Mouse (Mus musculus) C2C12 (cell line): Measurements from ENCODE around the gene Gpha2. TPM values are rescaled to one million over a fixed set of nuclear protein-coding genes. Genes with fewer than 3 reads are reported as not detected.

Experiments
- H3K27me3 ChIP-seq: one replicate; pipeline ENCODE4 v1.6.1; 2011; ENCODE audit not compliant: control insufficient read depth, insufficient read depth, insufficient read length
- H3K36me3 ChIP-seq: one replicate; pipeline ENCODE4 v1.6.1; 2011; ENCODE audit not compliant: control insufficient read depth, insufficient read depth
- H3K4me3 ChIP-seq: one replicate; pipeline ENCODE4 v1.5.1; 2011; ENCODE audit warnings: mild to moderate bottlenecking, control low read depth; ENCODE audit not compliant: poor library complexity, insufficient read depth, severe bottlenecking
- H3K79me2 ChIP-seq: one replicate; pipeline ENCODE4 v1.6.1; 2011; ENCODE audit not compliant: control insufficient read depth, insufficient read depth
- H3K79me3 ChIP-seq: one replicate; pipeline ENCODE4 v1.6.1; 2011; ENCODE audit warnings: low read depth, control low read depth
- H3ac ChIP-seq: one replicate; pipeline ENCODE3; 2011; ENCODE audit warnings: low read depth; ENCODE audit not compliant: control insufficient read depth, insufficient read length
- CEBPB ChIP-seq: IDR thresholded peaks from one replicate; pipeline ENCODE4 v1.6.1; 2011; ENCODE audit warnings: low read depth, mild to moderate bottlenecking, control low read depth, moderate library complexity
- CTCF ChIP-seq: IDR thresholded peaks from one replicate; pipeline ENCODE4 v1.5.1; 2011; ENCODE audit not compliant: control insufficient read depth, insufficient read depth, insufficient read length
- FOSL1 ChIP-seq: IDR thresholded peaks from one replicate; pipeline ENCODE4 v1.8.0; 2011; ENCODE audit warnings: mild to moderate bottlenecking, low read length; ENCODE audit not compliant: poor library complexity, insufficient read depth, severe bottlenecking
- MAX ChIP-seq: IDR thresholded peaks from one replicate; pipeline ENCODE4 v1.6.1; 2011; ENCODE audit warnings: mild to moderate bottlenecking, control low read depth
- MYOD1 ChIP-seq: IDR thresholded peaks from one replicate; pipeline ENCODE4 v1.6.1; 2011; ENCODE audit warnings: low read depth; ENCODE audit not compliant: control insufficient read depth, insufficient read length
- MYOG ChIP-seq: IDR thresholded peaks from one replicate; pipeline ENCODE4 v1.6.1; 2011; ENCODE audit not compliant: control insufficient read depth, insufficient read length; ENCODE audit errors: extremely low read depth
- USF1 ChIP-seq: IDR thresholded peaks from one replicate; pipeline ENCODE4 v1.6.1; 2011; ENCODE audit warnings: low read depth, mild to moderate bottlenecking, control low read depth, moderate library complexity
- polyA plus RNA-seq: library from polyadenylated mRNA; unstranded; fragments of >200 nt; fragmentation: generic; extraction: Trizol; gene quantifications from one replicate; pipeline ENCODE4 v1.2.1, GENCODE M21; 2012; ENCODE audit warnings: missing spikeins

Gpha2 gene
- polyA plus RNA-seq, 1 experiment, result 0.13 TPM

DNA sequence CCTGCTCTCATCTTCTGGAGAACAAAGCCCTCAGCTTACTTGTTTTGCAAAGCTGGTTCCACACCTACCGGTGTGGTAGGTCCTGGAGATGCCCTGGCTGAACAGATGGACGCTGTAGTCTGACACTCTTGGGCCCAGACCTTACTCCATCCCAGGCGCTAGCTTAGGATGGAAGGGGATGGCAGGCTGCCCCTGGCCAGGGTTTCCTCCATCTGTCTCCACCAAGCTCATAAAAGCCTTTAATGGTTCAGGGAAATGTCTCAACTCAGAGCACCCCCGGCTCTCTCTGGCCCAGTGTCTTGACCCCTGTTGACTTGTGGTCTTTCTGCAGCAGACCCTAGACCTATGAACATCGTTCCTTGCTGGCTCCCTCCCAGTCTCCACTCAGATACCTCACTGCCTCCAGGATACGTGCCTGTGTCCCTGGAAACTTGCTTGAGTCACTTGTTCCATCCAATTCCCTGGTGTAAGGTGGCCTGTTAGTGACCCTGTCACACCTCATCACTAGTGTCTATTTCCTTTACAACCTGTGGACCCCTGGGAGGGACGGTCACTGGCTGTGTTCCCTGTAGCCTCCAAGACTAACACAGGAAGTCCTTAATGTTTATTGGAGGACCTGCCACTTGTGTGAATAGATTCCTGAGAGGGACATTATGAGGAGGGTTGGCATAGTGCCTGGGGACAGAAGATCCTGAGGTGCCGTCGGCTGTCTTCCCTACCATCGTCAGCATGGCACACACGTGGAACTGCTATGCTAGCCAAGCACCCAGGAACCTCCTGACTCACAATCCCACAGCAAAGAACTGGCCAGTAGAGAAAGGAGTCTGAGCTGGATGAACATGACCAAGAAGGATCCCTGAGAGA is 41.4 kb downstream of the Gpha2 start:
- Histone ChIP-seq H3K79me3 (no peaks in the 10 kb centered on the region), H3K4me3 (no peak overlapping the region), H3ac (no peak overlapping the region), H3K79me2 (no peaks in the 10 kb centered on the region), H3K27me3 (no peaks in the 10 kb centered on the region), H3K36me3 (no peaks in the 10 kb centered on the region)
- no peak for TF ChIP-seq FOSL1
- peak; percentile 22 for TF ChIP-seq MAX

DNA sequence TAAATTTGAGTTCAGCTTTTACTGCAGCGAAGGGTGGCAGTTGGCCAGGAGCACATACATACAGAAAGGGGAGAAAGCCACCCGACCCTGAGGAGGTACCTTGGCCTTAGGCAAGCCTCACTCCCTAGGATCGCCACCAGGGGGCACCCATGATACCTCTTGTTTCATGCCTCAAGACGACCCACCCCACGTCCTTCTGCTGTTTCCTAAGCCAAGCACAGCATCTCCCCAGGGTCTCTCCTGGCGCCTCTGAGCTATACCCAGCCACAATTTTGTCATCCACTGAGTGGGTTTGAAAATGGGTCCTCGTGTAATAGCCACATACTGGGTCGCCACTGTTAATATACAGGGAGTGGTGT is 42.0 kb downstream of the Gpha2 start:
- H3K27me3 ChIP-seq, result no peaks in the 10 kb centered on the region
- no peaks in the 10 kb centered on the region for H3K79me3 ChIP-seq
- no peak overlapping the region for H3K4me3 ChIP-seq
- H3ac ChIP-seq, result no peak overlapping the region
- TF ChIP-seq MAX (peak; percentile 7), USF1 (no peak), MYOD1 (no peak), MYOG (no peak), CTCF (peak; percentile 87), CEBPB (no peak), FOSL1 (no peak)
- no peaks in the 10 kb centered on the region for H3K36me3 ChIP-seq
- H3K79me2 ChIP-seq, result no peaks in the 10 kb centered on the region

DNA sequence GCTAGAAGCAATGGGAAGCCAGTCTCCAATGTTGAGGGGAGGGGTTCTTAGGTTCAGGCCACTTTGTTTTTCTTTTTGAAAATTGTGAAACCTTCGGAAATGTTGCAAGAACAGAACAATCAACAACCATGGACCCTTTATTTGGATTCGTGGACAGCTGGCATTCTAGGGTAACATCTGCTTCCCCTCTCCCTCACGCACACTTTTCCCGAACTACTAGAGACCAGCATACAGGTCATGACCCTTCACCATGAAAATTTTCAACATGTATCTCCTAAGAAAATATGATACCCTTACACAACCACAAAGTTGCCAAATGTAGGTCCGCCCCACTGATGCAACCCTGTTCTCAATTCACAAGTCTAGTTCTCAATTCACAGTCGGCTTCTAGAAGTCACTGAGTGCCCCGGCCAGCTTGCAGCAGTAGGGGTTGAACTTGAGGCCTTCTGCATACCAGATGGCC is 42.5 kb downstream of the Gpha2 start:
- H3ac ChIP-seq, result no peak overlapping the region
- no peaks in the 10 kb centered on the region for H3K79me3 ChIP-seq
- no peaks in the 10 kb centered on the region for H3K36me3 ChIP-seq
- TF ChIP-seq FOSL1 (no peak), MYOD1 (no peak), USF1 (no peak), CTCF (no peak), CEBPB (no peak), MYOG (no peak), MAX (no peak)
- no peaks in the 10 kb centered on the region for H3K79me2 ChIP-seq
- no peaks in the 10 kb centered on the region for H3K27me3 ChIP-seq
- H3K4me3 ChIP-seq, result no peak overlapping the region

DNA sequence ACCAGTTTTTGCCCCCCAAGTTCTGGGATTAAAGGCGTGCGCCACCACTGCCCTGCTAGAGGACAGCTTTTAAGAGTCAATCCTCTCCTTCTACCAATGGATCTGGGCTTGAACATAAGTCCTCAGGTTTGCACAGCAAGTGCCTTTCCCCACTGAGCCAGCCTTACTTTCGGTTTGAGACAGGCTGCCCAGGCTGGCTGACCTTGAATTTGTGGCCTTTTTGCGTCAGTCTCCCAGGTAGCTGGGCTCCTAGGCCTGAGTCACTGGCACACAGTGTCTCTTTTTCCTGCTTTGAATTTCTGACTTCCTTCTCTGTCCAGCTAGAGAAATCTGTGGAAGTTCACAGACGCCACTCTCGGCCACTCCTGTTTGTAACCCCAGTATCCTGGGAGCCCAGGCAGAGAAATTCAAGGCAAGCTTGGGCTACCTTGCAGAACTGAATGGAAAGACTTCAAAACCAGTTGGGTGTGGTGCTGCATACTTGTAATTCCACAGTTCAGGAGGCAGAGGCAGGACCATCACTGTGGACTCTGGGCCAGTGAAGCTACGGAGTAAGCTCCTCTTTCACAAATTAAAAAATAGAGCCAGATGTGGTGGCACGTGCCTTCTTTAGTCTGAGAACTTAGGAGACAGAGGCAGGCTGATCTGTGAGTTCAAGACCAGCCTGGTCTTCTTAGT is 43.8 kb downstream of the Gpha2 start:
- H3K79me3 ChIP-seq, result no peaks in the 10 kb centered on the region
- H3ac ChIP-seq, result no peak overlapping the region
- H3K27me3 ChIP-seq, result no peaks in the 10 kb centered on the region
- no peak for TF ChIP-seq MYOG
- TF ChIP-seq CTCF, result no peak
- TF ChIP-seq USF1, result no peak
- TF ChIP-seq FOSL1, result no peak
- TF ChIP-seq MAX, result no peak
- TF ChIP-seq MYOD1, result no peak
- TF ChIP-seq CEBPB, result no peak
- H3K4me3 ChIP-seq, result no peak overlapping the region
- no peaks in the 10 kb centered on the region for H3K36me3 ChIP-seq
- no peaks in the 10 kb centered on the region for H3K79me2 ChIP-seq

DNA sequence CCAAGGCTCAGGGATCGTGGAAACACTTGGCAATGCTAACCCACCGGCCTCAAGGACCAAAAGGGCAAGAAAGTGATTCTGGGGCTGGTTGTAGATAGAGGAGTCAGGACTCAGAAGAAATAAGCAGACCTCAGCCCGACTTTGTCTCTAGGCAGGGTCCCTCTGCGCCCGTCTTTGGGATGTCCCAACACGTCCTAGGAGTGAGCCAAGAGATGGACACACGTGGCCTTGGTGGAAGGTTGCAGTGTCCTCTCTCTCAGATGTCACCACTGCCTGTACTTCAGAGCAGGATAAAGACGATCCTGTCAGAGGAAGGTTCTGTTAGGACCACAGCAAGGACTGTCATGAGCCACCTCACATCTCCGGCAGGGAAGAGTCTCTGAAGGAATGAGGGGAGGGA is 44.5 kb downstream of the Gpha2 start:
- no peak overlapping the region for H3ac ChIP-seq
- H3K27me3 ChIP-seq, result no peaks in the 10 kb centered on the region
- H3K79me2 ChIP-seq, result peaks cover 2% of the 10 kb centered on the region
- H3K36me3 ChIP-seq, result no peaks in the 10 kb centered on the region
- no peak overlapping the region for H3K4me3 ChIP-seq
- no peaks in the 10 kb centered on the region for H3K79me3 ChIP-seq
- TF ChIP-seq MAX, result no peak
- TF ChIP-seq MYOG, result no peak
- no peak for TF ChIP-seq FOSL1

DNA sequence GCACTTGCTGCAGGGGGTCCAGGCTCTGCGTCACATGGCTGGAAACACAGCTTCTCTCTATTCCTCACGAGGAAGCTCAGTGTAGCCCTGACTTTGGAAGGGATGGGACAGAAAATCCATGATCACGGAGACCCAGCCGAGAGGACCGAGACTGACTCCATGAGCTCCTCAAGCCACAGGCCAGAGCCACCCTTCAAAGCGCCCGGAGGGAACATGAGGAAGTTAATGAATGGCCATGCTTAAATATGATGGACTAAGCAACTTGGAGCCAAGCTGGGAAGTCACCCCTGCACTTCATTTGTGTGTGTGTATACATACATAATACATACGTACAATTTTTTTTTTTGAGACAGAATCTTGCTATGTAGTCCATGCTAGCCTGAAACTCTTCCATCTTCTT is 45.0 kb downstream of the Gpha2 start:
- TF ChIP-seq MAX (no peak), FOSL1 (no peak), USF1 (no peak), CTCF (no peak), MYOD1 (no peak), MYOG (no peak), CEBPB (no peak)
- no peaks in the 10 kb centered on the region for H3K79me3 ChIP-seq
- peaks cover 7% of the 10 kb centered on the region for H3K79me2 ChIP-seq
- no peaks in the 10 kb centered on the region for H3K36me3 ChIP-seq
- H3ac ChIP-seq, result no peak overlapping the region
- H3K4me3 ChIP-seq, result no peak overlapping the region
- H3K27me3 ChIP-seq, result no peaks in the 10 kb centered on the region
